25 mouse cellular contexts compared by ENCODE assay signal in the genomic region with DNA sequence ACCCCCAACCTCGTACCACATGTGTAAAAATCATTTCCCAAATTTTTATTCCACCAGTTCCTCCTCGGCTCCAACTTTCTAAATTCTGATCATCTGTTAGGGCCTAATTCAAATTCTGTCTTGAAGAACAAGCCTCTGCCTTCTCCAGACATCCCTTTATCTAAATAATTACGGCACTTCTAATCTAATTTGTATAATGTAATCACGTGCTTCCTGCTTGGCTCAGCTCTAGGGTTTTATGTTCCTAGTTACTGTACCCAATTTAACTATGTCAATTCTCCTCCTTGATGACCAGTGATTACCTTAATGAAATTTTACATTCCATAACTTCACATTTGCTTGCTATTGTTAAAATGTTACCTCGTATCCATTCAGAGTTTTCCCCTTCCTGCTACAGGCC. TPM values are rescaled to one million over a fixed set of nuclear protein-coding genes. Genes with fewer than 3 reads are reported as not detected.
DNase-seq lines count a peak whose midpoint lies in the region; ATAC-seq and TF ChIP-seq lines count a peak whose summit lies in the region.
"Had no signal": no experiment of that assay in that cellular context is flagged by ENCODE, and none has a peak within 500 bp of the region (broad histone marks: within the 10 kb centered on the region; RNA-seq: fewer than 3 reads in every experiment).

No protein-coding gene starts in this region.

- H3K4me1 ChIP-seq in embryonic facial prominence, embryonic 11.5 days (ENCODE audit: control insufficient read depth, insufficient read depth, low read length) = no peaks in the 10 kb centered on the region
- H3K4me1 ChIP-seq in embryonic facial prominence, embryonic 10.5 days = peaks cover 4% of the 10 kb centered on the region; the same call in 1 of the 2 replicates
- no peaks in the 10 kb centered on the region for H3K4me1 ChIP-seq in midbrain, embryonic 11.5 days (ENCODE audit: control insufficient read depth, insufficient read depth, low read length)
- H3K4me1 ChIP-seq in midbrain, embryonic 14.5 days (ENCODE audit: control insufficient read depth, insufficient read depth, low read length) = no peaks in the 10 kb centered on the region
- peaks cover 0 to 11% of the 10 kb centered on the region in 2 experiments; a peak in 3 of 4 replicates for H3K4me1 ChIP-seq in MEL (ENCODE audit: control insufficient read depth in 1 of 2, insufficient read depth in 2 of 2, low read length in 2 of 2)

- TF ChIP-seq EP300 in MEL (IDR thresholded peaks at IDR 0.05; ENCODE audit: low read depth in 1 of 2, low read length in 2 of 2) = no peak

- H3K79me2 ChIP-seq in MEL (ENCODE audit: control insufficient read depth, insufficient read depth, low read length, poor library complexity) = no peaks in the 10 kb centered on the region

- no peak for TF ChIP-seq CTCF in MEL (IDR thresholded peaks at IDR 0.05 in 2 of 3, conservative IDR thresholded peaks at IDR 0.05 in 1 of 3; ENCODE audit: control insufficient read depth in 1 of 3, insufficient read depth in 1 of 3, low read depth in 2 of 3, low read length in 3 of 3, poor library complexity in 1 of 3, severe bottlenecking in 1 of 3)

- no peak for TF ChIP-seq POLR2A in MEL (IDR thresholded peaks at IDR 0.05; ENCODE audit: control insufficient read depth in 1 of 2, insufficient read depth in 1 of 2, low read depth in 1 of 2, low read length in 2 of 2, poor library complexity in 1 of 2)

- H3K27me3 ChIP-seq in embryonic facial prominence, embryonic 11.5 days (ENCODE audit: control insufficient read depth, insufficient read depth, low read length) = no peaks in the 10 kb centered on the region
- no peaks in the 10 kb centered on the region for H3K27me3 ChIP-seq in embryonic facial prominence, embryonic 10.5 days (replicated peaks; ENCODE audit: low read depth, poor library complexity, severe bottlenecking)
- no peaks in the 10 kb centered on the region for H3K27me3 ChIP-seq in midbrain, embryonic 11.5 days (ENCODE audit: control insufficient read depth, insufficient read depth, low read length)
- H3K27me3 ChIP-seq in midbrain, embryonic 14.5 days (ENCODE audit: control insufficient read depth, insufficient read depth, low read length) = no peaks in the 10 kb centered on the region
- no peaks in the 10 kb centered on the region for H3K27me3 ChIP-seq in MEL (ENCODE audit: control insufficient read depth in 1 of 2, insufficient read depth in 2 of 2, low read length in 2 of 2)
- H3K27me3 ChIP-seq: CH12.LX, Patski had no signal

- no peak for ATAC-seq in embryonic facial prominence, embryonic 11.5 days (replicated peaks; ENCODE audit: insufficient number of reproducible peaks, low FRiP score, low TSS enrichment, low read depth)
- no peak for ATAC-seq in midbrain, embryonic 11.5 days (ENCODE audit: low FRiP score)
- ATAC-seq in midbrain, embryonic 14.5 days (ENCODE audit: low FRiP score, low TSS enrichment) = no peak
- ATAC-seq: activated CD4-positive, CD25-positive, alpha-beta regulatory T cell, adult 4 months; CD4-positive, CD25-positive, alpha-beta regulatory T cell, adult 4 months; Patski had no signal

- peak; percentile 4 for DNase-seq in embryonic facial prominence, embryonic 11.5 days (ENCODE audit: low spot score)
- DNase-seq in embryonic facial prominence, embryonic 10.5 days (ENCODE audit: low spot score) = no peak
- peak; percentile 28 for DNase-seq in midbrain, embryonic 11.5 days (ENCODE audit: low spot score, missing footprints)
- DNase-seq in midbrain, embryonic 14.5 days = no peak
- DNase-seq in MEL (ENCODE audit: low read depth, low spot score) (no peak), MN1 (ENCODE audit: low spot score) (peak; percentile 57)
- DNase-seq in urinary bladder, postnatal 4 days (ENCODE audit: low spot score in 2 of 2) = no peak
- no peak for DNase-seq in embryo, embryonic 10 days (ENCODE audit: low spot score)
- DNase-seq: adrenal gland, adult 2 months; adrenal gland, adult 8-10 months; adrenal gland, postnatal 10 days; adrenal gland, postnatal 14 days; adrenal gland, postnatal 25 days; adrenal gland, postnatal 36 days; B cell, adult 2 months; cerebellum, adult 11 months; cerebellum, adult 11-12 months; cerebellum, adult 18-20 months; cerebellum, adult 2 months had no signal

- H3K9ac ChIP-seq in embryonic facial prominence, embryonic 11.5 days (replicated peaks; ENCODE audit: low read length) = no peak overlapping the region
- no peak overlapping the region for H3K9ac ChIP-seq in midbrain, embryonic 11.5 days (ENCODE audit: low read length)
- no peak overlapping the region for H3K9ac ChIP-seq in midbrain, embryonic 14.5 days (replicated peaks; ENCODE audit: low read length)
- H3K9ac ChIP-seq in MEL (ENCODE audit: control insufficient read depth, low read depth, low read length, poor library complexity, severe bottlenecking) = no peak overlapping the region

- no peak overlapping the region for H3K27ac ChIP-seq in embryonic facial prominence, embryonic 11.5 days (replicated peaks; ENCODE audit: low read depth, low read length)
- H3K27ac ChIP-seq in embryonic facial prominence, embryonic 10.5 days (replicated peaks) = no peak overlapping the region
- H3K27ac ChIP-seq in midbrain, embryonic 11.5 days (ENCODE audit: low read depth, low read length) = no peak overlapping the region
- H3K27ac ChIP-seq in midbrain, embryonic 14.5 days (replicated peaks; ENCODE audit: low read depth, low read length) = no peak overlapping the region
- no peak overlapping the region for H3K27ac ChIP-seq in MEL (ENCODE audit: control insufficient read depth, low read depth, low read length)

- H3K4me2 ChIP-seq in embryonic facial prominence, embryonic 11.5 days (ENCODE audit: low read depth, low read length) = no peak overlapping the region
- no peak overlapping the region for H3K4me2 ChIP-seq in midbrain, embryonic 11.5 days
- H3K4me2 ChIP-seq in midbrain, embryonic 14.5 days (ENCODE audit: low read length) = no peak overlapping the region

- no peak overlapping the region for H3K4me3 ChIP-seq in embryonic facial prominence, embryonic 11.5 days (ENCODE audit: low read depth, low read length)
- H3K4me3 ChIP-seq in embryonic facial prominence, embryonic 10.5 days = no peak overlapping the region
- no peak overlapping the region for H3K4me3 ChIP-seq in midbrain, embryonic 11.5 days (ENCODE audit: low read depth, low read length)
- H3K4me3 ChIP-seq in midbrain, embryonic 14.5 days (replicated peaks; ENCODE audit: low read depth, low read length) = no peak overlapping the region
- H3K4me3 ChIP-seq in MEL (ENCODE audit: control insufficient read depth in 1 of 2, insufficient read depth in 1 of 2, low read depth in 2 of 2, low read length in 2 of 2) = no peak overlapping the region

- 65% methylated on average over 5 of the region's 5 CpGs for WGBS in embryonic facial prominence, embryonic 11.5 days
- WGBS in embryonic facial prominence, embryonic 10.5 days = 68% methylated on average over 5 of the region's 5 CpGs
- WGBS in midbrain, embryonic 11.5 days = 85% methylated on average over 5 of the region's 5 CpGs
- 76% methylated on average over 5 of the region's 5 CpGs for WGBS in midbrain, embryonic 14.5 days

- no peaks in the 10 kb centered on the region for H3K9me3 ChIP-seq in embryonic facial prominence, embryonic 11.5 days (replicated peaks; ENCODE audit: control insufficient read depth, low read length)
- no peaks in the 10 kb centered on the region for H3K9me3 ChIP-seq in embryonic facial prominence, embryonic 10.5 days
- no peaks in the 10 kb centered on the region for H3K9me3 ChIP-seq in midbrain, embryonic 11.5 days (ENCODE audit: control insufficient read depth, low read length)
- H3K9me3 ChIP-seq in midbrain, embryonic 14.5 days (ENCODE audit: control insufficient read depth, low read length) = no peaks in the 10 kb centered on the region
- no peaks in the 10 kb centered on the region for H3K9me3 ChIP-seq in MEL (replicated peaks; ENCODE audit: insufficient read depth, low read length)
- H3K9me3 ChIP-seq: G1E had no signal

- no peaks in the 10 kb centered on the region for H3K36me3 ChIP-seq in embryonic facial prominence, embryonic 11.5 days (replicated peaks; ENCODE audit: control insufficient read depth, insufficient read depth, low read depth, low read length)
- peaks cover 11% of the 10 kb centered on the region for H3K36me3 ChIP-seq in embryonic facial prominence, embryonic 10.5 days (replicated peaks)
- no peaks in the 10 kb centered on the region for H3K36me3 ChIP-seq in midbrain, embryonic 11.5 days (ENCODE audit: control insufficient read depth, insufficient read depth, low read length)
- H3K36me3 ChIP-seq in midbrain, embryonic 14.5 days (ENCODE audit: control insufficient read depth, insufficient read depth, low read length) = 0 out of 2 replicates have a peak, but pooled peaks cover 4% of the 10 kb centered on the region
- peaks cover 0 to 3% of the 10 kb centered on the region in 2 experiments; a peak in 2 of 4 replicates for H3K36me3 ChIP-seq in MEL (ENCODE audit: control insufficient read depth in 1 of 2, insufficient read depth in 2 of 2, low read length in 2 of 2)
- H3K36me3 ChIP-seq: G1E had no signal

- TF ChIP-seq RAD21 in MEL (IDR thresholded peaks at IDR 0.05; ENCODE audit: low read depth, low read length) = no peak

RNA-seq across cellular contexts. Expression of a gene that starts 9.8 kb away (rescaled TPM):
- polyA plus RNA-seq in embryonic facial prominence, embryonic 11.5 days (2014; fragmentation: Nextera tagmentation; extraction: Ambion mirVana) = 84.5 and 92.5 TPM in 2 replicates
- polyA plus RNA-seq in embryonic facial prominence, embryonic 10.5 days (2016; fragmentation: Nextera tagmentation; extraction: Ambion mirVana) = 61.4 and 62.0 TPM in 2 replicates
- polyA plus RNA-seq in midbrain, embryonic 11.5 days (2014; fragmentation: Nextera tagmentation; extraction: Ambion mirVana) = 77.8 and 79.9 TPM in 2 replicates
- polyA plus RNA-seq in midbrain, embryonic 14.5 days (2014; fragmentation: Nextera tagmentation; extraction: Ambion mirVana) = 61.9 and 69.3 TPM in 2 replicates
- 20.8 and 21.8 TPM in 2 replicates for total RNA-seq in MEL (2012; rRNA removed)
- 10 to 100 TPM in 1 of 2 experiments, not detected in 1; 24.3 TPM for polyA plus RNA-seq in MEL (2012; ENCODE audit: insufficient read depth in 1 of 2, insufficient read length in 2 of 2, low read depth in 1 of 2, low replicate concordance in 2 of 2, missing spikeins in 1 of 2)

RNA-seq across cellular contexts. Expression of a gene that starts 15.2 kb away (rescaled TPM):
- 5.5 and 5.9 TPM in 2 replicates for polyA plus RNA-seq in embryonic facial prominence, embryonic 11.5 days (2014; fragmentation: Nextera tagmentation; extraction: Ambion mirVana)
- 2.5 and 2.9 TPM in 2 replicates for polyA plus RNA-seq in embryonic facial prominence, embryonic 10.5 days (2016; fragmentation: Nextera tagmentation; extraction: Ambion mirVana)
- polyA plus RNA-seq in midbrain, embryonic 11.5 days (2014; fragmentation: Nextera tagmentation; extraction: Ambion mirVana) = 8.5 and 9.1 TPM in 2 replicates
- 16.9 and 18.5 TPM in 2 replicates for polyA plus RNA-seq in midbrain, embryonic 14.5 days (2014; fragmentation: Nextera tagmentation; extraction: Ambion mirVana)
- total RNA-seq in MEL (2012; rRNA removed) = not detected in 2 replicates
- polyA plus RNA-seq in MEL (2012; ENCODE audit: insufficient read depth in 1 of 2, insufficient read length in 2 of 2, low read depth in 1 of 2, low replicate concordance in 2 of 2, missing spikeins in 1 of 2) = under 1 TPM in 1 of 2 experiments, not detected in 1; 0.49 TPM
- total RNA-seq: CH12.LX had no signal
- polyA plus RNA-seq: C2C12, G1E had no signal

RNA-seq across cellular contexts. Expression of a gene that starts 41.9 kb away (rescaled TPM):
- polyA plus RNA-seq in embryonic facial prominence, embryonic 11.5 days (2014; fragmentation: Nextera tagmentation; extraction: Ambion mirVana) = 54.9 and 61.7 TPM in 2 replicates
- polyA plus RNA-seq in embryonic facial prominence, embryonic 10.5 days (2016; fragmentation: Nextera tagmentation; extraction: Ambion mirVana) = 60.1 and 61.2 TPM in 2 replicates
- 57.1 and 64.3 TPM in 2 replicates for polyA plus RNA-seq in midbrain, embryonic 11.5 days (2014; fragmentation: Nextera tagmentation; extraction: Ambion mirVana)
- polyA plus RNA-seq in midbrain, embryonic 14.5 days (2014; fragmentation: Nextera tagmentation; extraction: Ambion mirVana) = 41.3 and 45.2 TPM in 2 replicates
- total RNA-seq in MEL (2012; rRNA removed) = 30.1 and 33.6 TPM in 2 replicates
- 10 to 100 TPM in 1 of 2 experiments, not detected in 1; 41.7 TPM for polyA plus RNA-seq in MEL (2012; ENCODE audit: insufficient read depth in 1 of 2, insufficient read length in 2 of 2, low read depth in 1 of 2, low replicate concordance in 2 of 2, missing spikeins in 1 of 2)

Comparison
In these comparisons a context has a peak if more than half of its experiments do, and no peak if none do; other contexts are left out.
1. DNase-seq: peak in embryonic facial prominence, embryonic 11.5 days (single experiment), midbrain, embryonic 11.5 days (single experiment) and MN1 (single experiment); none in embryonic facial prominence, embryonic 10.5 days (single experiment), midbrain, embryonic 14.5 days (single experiment), MEL (single experiment), urinary bladder, postnatal 4 days (0 of 2) and embryo, embryonic 10 days (single experiment).